Mouse (Mus musculus) limb, embryonic 10.5 days (tissue): Measurements from ENCODE around the gene Alk. TPM values are rescaled to one million over a fixed set of nuclear protein-coding genes. Genes with fewer than 3 reads are reported as not detected.

Experiments used
- DNase-seq: peaks from one replicate; pipeline ENCODE4 v3.0.0-alpha.2; 2017; ENCODE audit warnings: low spot score
- H3K27ac ChIP-seq: fragments of 300-500 bp; sonication (generic); 2 replicates; pipeline ENCODE4 v1.5.1; 2016; ENCODE audit warnings: mild to moderate bottlenecking
- H3K27me3 ChIP-seq: fragments of 300-500 bp; sonication (generic); 2 replicates; pipeline ENCODE4 v1.6.1; 2016; ENCODE audit warnings: low read depth, mild to moderate bottlenecking; ENCODE audit not compliant: poor library complexity, severe bottlenecking
- H3K36me3 ChIP-seq: fragments of 300-500 bp; sonication (generic); 2 replicates; pipeline ENCODE4 v1.6.1; 2016; ENCODE audit warnings: mild to moderate bottlenecking, moderate library complexity
- H3K4me1 ChIP-seq: fragments of 300-500 bp; sonication (generic); 2 replicates; pipeline ENCODE4 v1.6.1; 2016
- H3K4me3 ChIP-seq: fragments of 300-500 bp; sonication (generic); 2 replicates; pipeline ENCODE4 v1.5.1; 2016; ENCODE audit warnings: mild to moderate bottlenecking, moderate library complexity
- H3K9me3 ChIP-seq: fragments of 300-500 bp; sonication (generic); replicated peaks from 2 replicates; pipeline ENCODE4 v1.6.1; 2016; ENCODE audit warnings: mild to moderate bottlenecking
- WGBS: fragments of 180-500 bp; shearing (Covaris S2); methylation state at CpG from one replicate; pipeline ENCODE4 v1.1.7; 2016; 5-methylcytosine and 5-hydroxymethylcytosine counted together
- polyA plus RNA-seq: library from polyadenylated mRNA; unstranded; fragments of >200 nt; fragmentation: Nextera tagmentation; extraction: Ambion mirVana; gene quantifications from 2 replicates; pipeline ENCODE4 v1.2.1, GENCODE M21; 2016

The Alk gene
- polyA plus RNA-seq, 1 experiment from 2014 or later: 0.04 TPM

GRCm38 (mm10) chr17:72120278-72120677, 484.1 kb downstream of the Alk start:
- Histone ChIP-seq H3K36me3 (no peaks in the 10 kb centered on the region), H3K9me3 (no peaks in the 10 kb centered on the region), H3K27me3 (no peaks in the 10 kb centered on the region), H3K4me1 (no peaks in the 10 kb centered on the region), H3K27ac (no peak overlapping the region), H3K4me3 (no peak overlapping the region)
- DNase-seq: no peak
- WGBS: 89% methylated on average over 11 of the region's 11 CpGs

GRCm38 (mm10) chr17:72118376-72118775, 486.1 kb downstream of the Alk start:
- Histone ChIP-seq H3K27ac (no peak overlapping the region), H3K4me3 (no peak overlapping the region), H3K36me3 (no peaks in the 10 kb centered on the region), H3K4me1 (no peaks in the 10 kb centered on the region), H3K9me3 (no peaks in the 10 kb centered on the region), H3K27me3 (no peaks in the 10 kb centered on the region)
- WGBS: 79% methylated on average over 5 of the region's 5 CpGs
- DNase-seq: no peak

GRCm38 (mm10) chr17:72115271-72115944, 489.0 kb downstream of the Alk start:
- H3K4me3 ChIP-seq: no peak overlapping the region
- H3K27me3 ChIP-seq: no peaks in the 10 kb centered on the region
- H3K27ac ChIP-seq: no peak overlapping the region
- no peak for DNase-seq
- 68% methylated on average over 12 of the region's 12 CpGs for WGBS
- H3K36me3 ChIP-seq: no peaks in the 10 kb centered on the region
- H3K9me3 ChIP-seq: no peaks in the 10 kb centered on the region
- H3K4me1 ChIP-seq: no peaks in the 10 kb centered on the region

GRCm38 (mm10) chr17:72112004-72112403, 492.4 kb downstream of the Alk start:
- Histone ChIP-seq H3K36me3 (no peaks in the 10 kb centered on the region), H3K4me3 (no peak overlapping the region), H3K27ac (no peak overlapping the region), H3K9me3 (no peaks in the 10 kb centered on the region), H3K27me3 (no peaks in the 10 kb centered on the region), H3K4me1 (no peaks in the 10 kb centered on the region)
- no peak for DNase-seq

GRCm38 (mm10) chr17:72111528-72111927, 492.9 kb downstream of the Alk start:
- 95% methylated on average over 4 of the region's 4 CpGs for WGBS
- no peaks in the 10 kb centered on the region for H3K27me3 ChIP-seq
- H3K36me3 ChIP-seq: no peaks in the 10 kb centered on the region
- no peak overlapping the region for H3K27ac ChIP-seq
- H3K9me3 ChIP-seq: no peaks in the 10 kb centered on the region
- H3K4me1 ChIP-seq: peaks cover 2% of the 10 kb centered on the region; the same call in 1 of the 2 replicates
- no peak for DNase-seq
- no peak overlapping the region for H3K4me3 ChIP-seq

- Histone ChIP-seq H3K4me3 (no peak overlapping the region), H3K9me3 (no peaks in the 10 kb centered on the region), H3K36me3 (no peaks in the 10 kb centered on the region), H3K27me3 (no peaks in the 10 kb centered on the region), H3K4me1 (no peaks in the 10 kb centered on the region), H3K27ac (no peak overlapping the region)
- no peak for DNase-seq
- 83% methylated on average over 12 of the region's 12 CpGs for WGBS
These were observed 517.1 kb downstream of the Alk start for GRCm38 (mm10) chr17:72087261-72087703.

GRCm38 (mm10) chr17:72081396-72081795, 523.0 kb downstream of the Alk start:
- H3K4me3 ChIP-seq: no peak overlapping the region

GRCm38 (mm10) chr17:72076306-72076921, 528.0 kb downstream of the Alk start:
- Histone ChIP-seq H3K9me3 (no peaks in the 10 kb centered on the region), H3K27ac (no peak overlapping the region), H3K27me3 (no peaks in the 10 kb centered on the region), H3K4me1 (no peaks in the 10 kb centered on the region), H3K4me3 (no peak overlapping the region), H3K36me3 (no peaks in the 10 kb centered on the region)
- 49% methylated on average over 12 of the region's 12 CpGs for WGBS
- DNase-seq: no peak

More at GRCm38 (mm10) chr17:72081396-72081795, 523.0 kb downstream of the Alk start:
- Histone ChIP-seq H3K4me1 (no peaks in the 10 kb centered on the region), H3K27me3 (no peaks in the 10 kb centered on the region), H3K27ac (no peak overlapping the region), H3K36me3 (no peaks in the 10 kb centered on the region), H3K9me3 (no peaks in the 10 kb centered on the region)
- WGBS: 83% methylated on average over 2 of the region's 2 CpGs
- no peak for DNase-seq

GRCm38 (mm10) chr17:72071871-72072270, 532.6 kb downstream of the Alk start:
- DNase-seq: no peak
- H3K27me3 ChIP-seq: no peaks in the 10 kb centered on the region
- H3K27ac ChIP-seq: no peak overlapping the region
- 87% methylated on average over 1 of the region's 1 CpGs for WGBS
- H3K4me3 ChIP-seq: no peak overlapping the region
- no peaks in the 10 kb centered on the region for H3K4me1 ChIP-seq
- H3K9me3 ChIP-seq: no peaks in the 10 kb centered on the region
- no peaks in the 10 kb centered on the region for H3K36me3 ChIP-seq

- WGBS: 86% methylated on average over 6 of the region's 6 CpGs
- 0 out of 2 replicates have a peak, but pooled peaks cover 5% of the 10 kb centered on the region for H3K4me1 ChIP-seq
These were observed 536.3 kb downstream of the Alk start for GRCm38 (mm10) chr17:72068176-72068575.

GRCm38 (mm10) chr17:72062978-72063377, 541.4 kb downstream of the Alk start:
- Histone ChIP-seq H3K27ac (no peak overlapping the region), H3K27me3 (no peaks in the 10 kb centered on the region), H3K36me3 (no peaks in the 10 kb centered on the region), H3K4me3 (no peak overlapping the region), H3K4me1 (0 out of 2 replicates have a peak, but pooled peaks cover 5% of the 10 kb centered on the region), H3K9me3 (no peaks in the 10 kb centered on the region)
- DNase-seq: no peak
- 90% methylated on average over 3 of the region's 3 CpGs for WGBS

More at GRCm38 (mm10) chr17:72068176-72068575, 536.3 kb downstream of the Alk start:
- H3K4me3 ChIP-seq: no peak overlapping the region
- DNase-seq: no peak
- no peak overlapping the region for H3K27ac ChIP-seq
- no peaks in the 10 kb centered on the region for H3K27me3 ChIP-seq
- H3K9me3 ChIP-seq: no peaks in the 10 kb centered on the region
- H3K36me3 ChIP-seq: no peaks in the 10 kb centered on the region

GRCm38 (mm10) chr17:72059312-72059711, 545.1 kb downstream of the Alk start:
- WGBS: 76% methylated on average over 7 of the region's 7 CpGs
- no peaks in the 10 kb centered on the region for H3K27me3 ChIP-seq
- no peak for DNase-seq

GRCm38 (mm10) chr17:72045671-72046070, 558.8 kb downstream of the Alk start:
- WGBS: 97% methylated on average over 2 of the region's 2 CpGs
- DNase-seq: no peak
- no peak overlapping the region for H3K4me3 ChIP-seq
- H3K27ac ChIP-seq: no peak overlapping the region
- H3K4me1 ChIP-seq: no peaks in the 10 kb centered on the region
- no peaks in the 10 kb centered on the region for H3K36me3 ChIP-seq
- no peaks in the 10 kb centered on the region for H3K9me3 ChIP-seq
- H3K27me3 ChIP-seq: no peaks in the 10 kb centered on the region

More at GRCm38 (mm10) chr17:72059312-72059711, 545.1 kb downstream of the Alk start:
- no peaks in the 10 kb centered on the region for H3K4me1 ChIP-seq
- no peak overlapping the region for H3K4me3 ChIP-seq
- no peaks in the 10 kb centered on the region for H3K9me3 ChIP-seq
- H3K27ac ChIP-seq: no peak overlapping the region
- H3K36me3 ChIP-seq: no peaks in the 10 kb centered on the region
